Mouse (Mus musculus): ENCODE measurements around the gene Gm21541.
"Not testable (repeated sequence)": the region's sequence is repeated elsewhere in the genome, so short reads cannot be mapped to it uniquely, and the experiment has no call there.

Gm21541 gene

GRCm38 (mm10) chr4:41903310-41903709, at the start of gene Gm21541:
Gene Gm21541, plus strand, starts transcription at chr4:41903610.
- DNase-seq (ENCODE audit: low read depth, low spot score) = not testable (repeated sequence)

GRCm38 (mm10) chr4:41941272-41941671, 37.9 kb downstream of the Gm21541 start, which contains the start of gene Gm20878:
Gene Gm20878, plus strand, starts transcription at chr4:41941572.
- DNase-seq (ENCODE audit: low read depth, low spot score) = not testable (repeated sequence)

All from WW6 (cell line).